Mouse (Mus musculus): ENCODE data around the gene Tgfb1. TPM values are rescaled to one million over a fixed set of nuclear protein-coding genes. Genes with fewer than 3 reads are reported as not detected.
"Not testable (repeated sequence)": the region's sequence is repeated elsewhere in the genome, so short reads cannot be mapped to it uniquely, and the experiment has no call there.

Gene Tgfb1
- polyA plus RNA-seq, 1 experiment from 2014 or later = 16.4 TPM

GRCm38 (mm10) chr7:25712801-25713200 lies 26.0 kb downstream of the Tgfb1 start:
- DNase-seq (ENCODE audit: low spot score) (no peak), ATAC-seq (replicated peaks; ENCODE audit: low FRiP score) (no peak)
- H3K27ac ChIP-seq (ENCODE audit: low read depth, low read length) = no peak overlapping the region
- H3K4me3 ChIP-seq (ENCODE audit: low read depth, low read length) = no peak overlapping the region
- H3K27me3 ChIP-seq (replicated peaks; ENCODE audit: control insufficient read depth, insufficient read depth, low read length) = no peaks in the 10 kb centered on the region
- H3K4me2 ChIP-seq = no peak overlapping the region
- no peak overlapping the region for H3K9ac ChIP-seq (ENCODE audit: low read depth, low read length)
- H3K4me1 ChIP-seq (replicated peaks; ENCODE audit: control insufficient read depth, insufficient read depth, low read length) = peaks cover 35% of the 10 kb centered on the region
- 85% methylated on average over 9 of the region's 9 CpGs for WGBS
- peaks cover 35% of the 10 kb centered on the region for H3K36me3 ChIP-seq (ENCODE audit: control insufficient read depth, insufficient read depth, low read length)
- no peaks in the 10 kb centered on the region for H3K9me3 ChIP-seq (ENCODE audit: control insufficient read depth, low read length)

GRCm38 (mm10) chr7:25714581-25714980 lies 27.8 kb downstream of the Tgfb1 start:
- Histone ChIP-seq H3K4me2 (no peak overlapping the region), H3K27me3 (replicated peaks; ENCODE audit: control insufficient read depth, insufficient read depth, low read length) (no peaks in the 10 kb centered on the region), H3K4me3 (ENCODE audit: low read depth, low read length) (no peak overlapping the region), H3K4me1 (replicated peaks; ENCODE audit: control insufficient read depth, insufficient read depth, low read length) (peaks cover 34% of the 10 kb centered on the region), H3K9me3 (ENCODE audit: control insufficient read depth, low read length) (no peaks in the 10 kb centered on the region), H3K36me3 (ENCODE audit: control insufficient read depth, insufficient read depth, low read length) (peaks cover 35% of the 10 kb centered on the region), H3K9ac (ENCODE audit: low read depth, low read length) (no peak overlapping the region), H3K27ac (ENCODE audit: low read depth, low read length) (no peak overlapping the region)
- DNase-seq (ENCODE audit: low spot score) (no peak), ATAC-seq (replicated peaks; ENCODE audit: low FRiP score) (no peak)
- 91% methylated on average over 8 of the region's 8 CpGs for WGBS

GRCm38 (mm10) chr7:25715731-25716271 lies 29.0 kb downstream of the Tgfb1 start:
- Histone ChIP-seq H3K36me3 (ENCODE audit: control insufficient read depth, insufficient read depth, low read length) (peaks cover 38% of the 10 kb centered on the region), H3K27ac (ENCODE audit: low read depth, low read length) (no peak overlapping the region), H3K27me3 (replicated peaks; ENCODE audit: control insufficient read depth, insufficient read depth, low read length) (no peaks in the 10 kb centered on the region), H3K9me3 (ENCODE audit: control insufficient read depth, low read length) (no peaks in the 10 kb centered on the region), H3K4me2 (no peak overlapping the region), H3K4me3 (ENCODE audit: low read depth, low read length) (no peak overlapping the region), H3K9ac (ENCODE audit: low read depth, low read length) (no peak overlapping the region), H3K4me1 (replicated peaks; ENCODE audit: control insufficient read depth, insufficient read depth, low read length) (peaks cover 27% of the 10 kb centered on the region)
- no peak for ATAC-seq (replicated peaks; ENCODE audit: low FRiP score)
- no peak for DNase-seq (ENCODE audit: low spot score)
- 94% methylated on average over 22 of the region's 22 CpGs for WGBS

GRCm38 (mm10) chr7:25717478-25717877 lies 30.7 kb downstream of the Tgfb1 start:
- 90% methylated on average over 3 of the region's 3 CpGs for WGBS
- no peak overlapping the region for H3K27ac ChIP-seq (ENCODE audit: low read depth, low read length)
- DNase-seq (ENCODE audit: low spot score) (no peak), ATAC-seq (replicated peaks; ENCODE audit: low FRiP score) (no peak)
- H3K9ac ChIP-seq (ENCODE audit: low read depth, low read length) = no peak overlapping the region; the same call in 1 of the 2 replicates
- H3K9me3 ChIP-seq (ENCODE audit: control insufficient read depth, low read length) = no peaks in the 10 kb centered on the region
- peaks cover 43% of the 10 kb centered on the region for H3K36me3 ChIP-seq (ENCODE audit: control insufficient read depth, insufficient read depth, low read length)
- H3K4me2 ChIP-seq = peak overlapping the region; percentile 77
- H3K27me3 ChIP-seq (replicated peaks; ENCODE audit: control insufficient read depth, insufficient read depth, low read length) = no peaks in the 10 kb centered on the region
- peaks cover 19% of the 10 kb centered on the region for H3K4me1 ChIP-seq (replicated peaks; ENCODE audit: control insufficient read depth, insufficient read depth, low read length)
- H3K4me3 ChIP-seq (ENCODE audit: low read depth, low read length) = peak overlapping the region; percentile 65

GRCm38 (mm10) chr7:25718788-25719417 lies 32.1 kb downstream of the Tgfb1 start, which contains the start of gene Ccdc97:
TSS of gene Ccdc97 (minus strand) at chr7:25719088.
- Histone ChIP-seq H3K4me3 (ENCODE audit: low read depth, low read length) (peak within 1 kb of the TSS; percentile 65), H3K27ac (ENCODE audit: low read depth, low read length) (peak within 1 kb of the TSS; percentile 83), H3K27me3 (replicated peaks; ENCODE audit: control insufficient read depth, insufficient read depth, low read length) (no peaks in the 10 kb centered on the region), H3K9me3 (ENCODE audit: control insufficient read depth, low read length) (no peaks in the 10 kb centered on the region), H3K36me3 (ENCODE audit: control insufficient read depth, insufficient read depth, low read length) (peaks cover 40% of the 10 kb centered on the region), H3K9ac (ENCODE audit: low read depth, low read length) (peak within 1 kb of the TSS; percentile 72), H3K4me2 (peak within 1 kb of the TSS; percentile 77), H3K4me1 (replicated peaks; ENCODE audit: control insufficient read depth, insufficient read depth, low read length) (peaks cover 18% of the 10 kb centered on the region)
- DNase-seq (ENCODE audit: low spot score) (peak; percentile 87), ATAC-seq (replicated peaks; ENCODE audit: low FRiP score) (peak; percentile 75)
- WGBS = 2% methylated on average over 32 of the region's 32 CpGs

GRCm38 (mm10) chr7:25719761-25720610 lies 33.2 kb downstream of the Tgfb1 start:
- Histone ChIP-seq H3K27ac (ENCODE audit: low read depth, low read length) (peak overlapping the region; percentile 83), H3K36me3 (ENCODE audit: control insufficient read depth, insufficient read depth, low read length) (peaks cover 41% of the 10 kb centered on the region), H3K9ac (ENCODE audit: low read depth, low read length) (no peak overlapping the region), H3K4me1 (replicated peaks; ENCODE audit: control insufficient read depth, insufficient read depth, low read length) (peaks cover 18% of the 10 kb centered on the region), H3K4me3 (ENCODE audit: low read depth, low read length) (peak overlapping the region; percentile 65), H3K27me3 (replicated peaks; ENCODE audit: control insufficient read depth, insufficient read depth, low read length) (no peaks in the 10 kb centered on the region), H3K9me3 (ENCODE audit: control insufficient read depth, low read length) (no peaks in the 10 kb centered on the region), H3K4me2 (peak overlapping the region; percentile 77)
- DNase-seq (ENCODE audit: low spot score) = peak; percentile 74
- ATAC-seq (replicated peaks; ENCODE audit: low FRiP score) = 0 out of 2 replicates have a peak, but pooled peaks have one; percentile 27
- 56% methylated on average over 10 of the region's 10 CpGs for WGBS

- no peak overlapping the region for H3K4me3 ChIP-seq (ENCODE audit: low read depth, low read length)
- no peaks in the 10 kb centered on the region for H3K27me3 ChIP-seq (replicated peaks; ENCODE audit: control insufficient read depth, insufficient read depth, low read length)
- H3K4me2 ChIP-seq = no peak overlapping the region
- no peak for DNase-seq (ENCODE audit: low spot score)
- H3K36me3 ChIP-seq (ENCODE audit: control insufficient read depth, insufficient read depth, low read length) = peaks cover 41% of the 10 kb centered on the region
- H3K9me3 ChIP-seq (ENCODE audit: control insufficient read depth, low read length) = no peaks in the 10 kb centered on the region
- ATAC-seq (replicated peaks; ENCODE audit: low FRiP score) = no peak
- WGBS = 83% methylated on average over 5 of the region's 5 CpGs
- no peak overlapping the region for H3K9ac ChIP-seq (ENCODE audit: low read depth, low read length)
- peaks cover 18% of the 10 kb centered on the region for H3K4me1 ChIP-seq (replicated peaks; ENCODE audit: control insufficient read depth, insufficient read depth, low read length)
- H3K27ac ChIP-seq (ENCODE audit: low read depth, low read length) = no peak overlapping the region; the same call in 1 of the 2 replicates
These were observed 34.0 kb downstream of the Tgfb1 start for GRCm38 (mm10) chr7:25720760-25721159.

- peaks cover 46% of the 10 kb centered on the region for H3K36me3 ChIP-seq (ENCODE audit: control insufficient read depth, insufficient read depth, low read length)
- not testable (repeated sequence) for H3K9me3 ChIP-seq (ENCODE audit: control insufficient read depth, low read length); H3K27me3 ChIP-seq (replicated peaks; ENCODE audit: control insufficient read depth, insufficient read depth, low read length); H3K9ac ChIP-seq (ENCODE audit: low read depth, low read length); H3K4me3 ChIP-seq (ENCODE audit: low read depth, low read length); DNase-seq (ENCODE audit: low spot score)
- peaks cover 18% of the 10 kb centered on the region for H3K4me1 ChIP-seq (replicated peaks; ENCODE audit: control insufficient read depth, insufficient read depth, low read length)
- peak overlapping the region; percentile 46 for H3K4me2 ChIP-seq
- H3K27ac ChIP-seq (ENCODE audit: low read depth, low read length) = peak overlapping the region; percentile 85
- peak; percentile 64 for ATAC-seq (replicated peaks; ENCODE audit: low FRiP score)
These were observed 35.0 kb downstream of the Tgfb1 start for GRCm38 (mm10) chr7:25721776-25722175.
